Mouse (Mus musculus): ENCODE results near the gene Ptgdr2. TPM values are rescaled to one million over a fixed set of nuclear protein-coding genes. Genes with fewer than 3 reads are reported as not detected.

Ptgdr2 gene
- total RNA-seq, 2 experiments from 2014 or later = not detected

- DNase-seq = no peak
Observed at GRCm38 (mm10) chr19:10975187-10975586, 38.2 kb downstream of the Ptgdr2 start.

GRCm38 (mm10) chr19:10976318-10976717 is 39.4 kb downstream of the Ptgdr2 start:
- peak in 1 of 2 experiments; percentile 39 for DNase-seq

GRCm38 (mm10) chr19:10979184-10980168 is 42.5 kb downstream of the Ptgdr2 start:
- peak; percentile 74 to 86 for DNase-seq

GRCm38 (mm10) chr19:10980210-10980609 is 43.2 kb downstream of the Ptgdr2 start:
- no peak for DNase-seq

GRCm38 (mm10) chr19:10983146-10983545 is 46.2 kb downstream of the Ptgdr2 start:
- DNase-seq = peak; percentile 63 to 79

- no peak for DNase-seq
Observed at GRCm38 (mm10) chr19:10984551-10984950, 47.6 kb downstream of the Ptgdr2 start.

GRCm38 (mm10) chr19:10985889-10986288 is 48.9 kb downstream of the Ptgdr2 start:
- DNase-seq = peak; percentile 38 to 41

- DNase-seq = no peak
Observed at GRCm38 (mm10) chr19:10988563-10988962, 51.6 kb downstream of the Ptgdr2 start.

- DNase-seq = no peak
Observed at GRCm38 (mm10) chr19:10990751-10991150, 53.8 kb downstream of the Ptgdr2 start.

GRCm38 (mm10) chr19:10991911-10992310 is 55.0 kb downstream of the Ptgdr2 start:
- no peak for DNase-seq

Other genes with a start within 250 kb of the Ptgdr2 start
- 10 to 100 TPM; 21.1 to 30.5 TPM for gene Vps37c, start 248.4 kb upstream of the Ptgdr2 start, total RNA-seq (2021)
- under 1 TPM in 1 of 2 experiments, not detected in 1; 0.20 TPM for gene Cd5, start 198.2 kb upstream of the Ptgdr2 start, total RNA-seq (2021)
- gene Cd6, start 107.1 kb upstream of the Ptgdr2 start, total RNA-seq (2021) = under 1 TPM in 1 of 2 experiments, not detected in 1; 0.17 TPM
- 1 to 10 TPM; 3.2 to 4.0 TPM for gene Slc15a3, start 97.4 kb upstream of the Ptgdr2 start, total RNA-seq (2021)
- 10 to 100 TPM; 34.5 to 36.1 TPM for gene Tmem132a, start 67.2 kb upstream of the Ptgdr2 start, total RNA-seq (2021)
- 100 to 1,000 TPM; 132 to 167 TPM for gene Tmem109, start 55.2 kb upstream of the Ptgdr2 start, total RNA-seq (2021)
- gene Prpf19, start 41.9 kb upstream of the Ptgdr2 start, total RNA-seq (2021) = 100 to 1,000 TPM; 122 to 188 TPM
- gene Zp1, start 16.5 kb upstream of the Ptgdr2 start, total RNA-seq (2021) = not detected
- gene Ccdc86, start 12.1 kb downstream of the Ptgdr2 start, total RNA-seq (2021) = 10 to 100 TPM; 16.8 to 18.4 TPM
- 10 to 100 TPM in 1 of 2 experiments, under 1 TPM in 1; 0.73 to 23.5 TPM for gene Ms4a10, start 37.5 kb downstream of the Ptgdr2 start, total RNA-seq (2021)
- not detected for gene Ms4a15, start 56.1 kb downstream of the Ptgdr2 start, total RNA-seq (2021)
- gene Ms4a18, start 80.9 kb downstream of the Ptgdr2 start, total RNA-seq (2021) = not detected
- gene Ms4a8a, start 143.9 kb downstream of the Ptgdr2 start, total RNA-seq (2021) = 1 to 10 TPM; 1.4 to 3.9 TPM
- not detected for gene 1700017D01Rik, start 193.7 kb downstream of the Ptgdr2 start, total RNA-seq (2021)
- not detected for gene 1700025F22Rik, start 228.2 kb downstream of the Ptgdr2 start, total RNA-seq (2021)

Measured in adrenal gland, postnatal 36 days (tissue).